Mouse (Mus musculus): ENCODE results near the gene Cstad. TPM values are rescaled to one million over a fixed set of nuclear protein-coding genes. Genes with fewer than 3 reads are reported as not detected.

Gene Cstad
- polyA plus RNA-seq (2015; fragmentation: Nextera tagmentation; extraction: Ambion mirVana), result 1.4 TPM in 2 replicates

DNA sequence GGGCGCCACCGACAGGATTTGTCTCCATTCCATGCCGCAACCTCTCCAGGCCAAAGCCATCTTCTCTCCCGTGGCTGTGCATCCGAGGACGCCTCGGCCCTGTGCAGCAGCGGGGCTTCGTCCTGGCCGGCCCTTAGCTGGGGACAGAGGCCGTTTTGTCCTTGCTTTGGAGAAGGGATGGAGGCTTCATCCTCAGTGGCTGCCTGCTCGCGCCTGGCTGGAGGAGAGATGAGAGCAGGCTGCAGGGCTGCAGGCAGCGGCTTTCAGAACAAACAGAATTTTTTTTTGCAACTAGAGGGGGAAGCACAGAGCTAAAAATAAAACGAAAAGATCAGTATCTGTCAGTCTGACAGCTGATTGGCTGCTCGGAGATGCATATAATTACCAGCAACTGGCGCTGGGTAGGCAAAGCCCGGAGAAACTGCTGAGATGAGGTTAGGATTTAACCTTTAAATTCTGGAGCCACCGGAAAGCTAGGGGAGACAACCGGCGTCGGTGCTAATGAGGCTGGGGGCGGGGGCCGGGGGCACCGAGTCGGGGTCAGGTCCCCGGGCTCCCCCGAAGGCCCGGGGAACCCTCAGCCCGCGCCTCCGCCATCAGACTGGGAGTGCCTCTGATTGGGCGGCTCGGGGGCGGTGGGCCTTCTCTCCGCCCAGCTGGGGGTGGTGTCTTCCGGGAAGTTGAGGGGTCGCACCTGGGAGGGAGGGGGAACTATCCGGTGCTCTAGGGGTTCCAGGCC is at the start of gene Cstad:
Cstad (plus strand) TSS at position 400 of the 739 bp plus-strand sequence.
- peak within 1 kb of the TSS; percentile 99 for H3K27ac ChIP-seq (ENCODE audit: low read length)
- peak within 1 kb of the TSS; percentile 67 for H3K4me3 ChIP-seq (ENCODE audit: low read length)
- no peaks in the 10 kb centered on the region for H3K27me3 ChIP-seq (ENCODE audit: control insufficient read depth, insufficient read depth, low read length)
- H3K4me2 ChIP-seq (ENCODE audit: low read depth, low read length), result peak within 1 kb of the TSS; percentile 92
- H3K9me3 ChIP-seq (replicated peaks; ENCODE audit: control insufficient read depth, low read length), result no peaks in the 10 kb centered on the region
- peak; percentile 66 for ATAC-seq (replicated peaks; ENCODE audit: extremely low read depth, insufficient read depth, low FRiP score)
- WGBS, result under 1% methylated on average over 38 of the region's 39 CpGs
- peak within 1 kb of the TSS; percentile 87 for H3K9ac ChIP-seq (ENCODE audit: low read length)
- no peaks in the 10 kb centered on the region for H3K36me3 ChIP-seq (ENCODE audit: control insufficient read depth, insufficient read depth)
- H3K4me1 ChIP-seq (ENCODE audit: control insufficient read depth, insufficient read depth, low read length), result peaks cover 27% of the 10 kb centered on the region

DNA sequence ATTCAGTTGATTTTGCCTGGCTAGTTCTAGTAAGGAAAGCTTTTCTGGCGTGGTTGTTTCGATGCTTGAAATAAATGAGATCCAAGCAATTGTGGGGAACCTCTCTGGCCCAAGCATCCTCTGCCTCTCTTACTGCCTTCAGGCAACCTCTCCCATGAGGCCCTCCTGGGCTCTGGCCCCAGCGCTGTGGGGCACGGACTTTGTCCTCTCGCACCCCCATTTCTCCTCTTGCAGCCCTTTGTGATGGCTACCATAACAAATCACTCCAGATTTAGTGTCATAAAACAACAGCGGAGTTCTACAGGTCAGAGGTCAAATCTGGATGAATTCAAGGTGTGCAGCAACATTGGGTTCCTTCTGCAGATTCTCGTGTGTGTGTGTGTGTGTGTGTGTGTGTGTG is 49.1 kb upstream of the Cstad start:
- H3K4me2 ChIP-seq (ENCODE audit: low read depth, low read length), result no peak overlapping the region
- WGBS, result 75% methylated on average over 7 of the region's 7 CpGs

GRCm38 (mm10) chr2:30546219-30546618 is 48.6 kb upstream of the Cstad start:
- ATAC-seq (replicated peaks; ENCODE audit: extremely low read depth, insufficient read depth, low FRiP score), result no peak
- no peak overlapping the region for H3K27ac ChIP-seq (ENCODE audit: low read length)
- H3K4me1 ChIP-seq (ENCODE audit: control insufficient read depth, insufficient read depth, low read length), result peaks cover 9% of the 10 kb centered on the region
- H3K4me3 ChIP-seq (ENCODE audit: low read length), result no peak overlapping the region
- no peaks in the 10 kb centered on the region for H3K9me3 ChIP-seq (replicated peaks; ENCODE audit: control insufficient read depth, low read length)
- H3K36me3 ChIP-seq (ENCODE audit: control insufficient read depth, insufficient read depth), result no peaks in the 10 kb centered on the region
- WGBS, result 27% methylated on average over 1 of the region's 3 CpGs
- H3K27me3 ChIP-seq (ENCODE audit: control insufficient read depth, insufficient read depth, low read length), result no peaks in the 10 kb centered on the region
- no peak overlapping the region for H3K4me2 ChIP-seq (ENCODE audit: low read depth, low read length)
- H3K9ac ChIP-seq (ENCODE audit: low read length), result no peak overlapping the region

More for the DNA sequence above, 49.1 kb upstream of the Cstad start:
- no peaks in the 10 kb centered on the region for H3K9me3 ChIP-seq (replicated peaks; ENCODE audit: control insufficient read depth, low read length)
- H3K27ac ChIP-seq (ENCODE audit: low read length), result no peak overlapping the region
- peaks cover 10% of the 10 kb centered on the region for H3K4me1 ChIP-seq (ENCODE audit: control insufficient read depth, insufficient read depth, low read length)
- no peak overlapping the region for H3K9ac ChIP-seq (ENCODE audit: low read length)
- ATAC-seq (replicated peaks; ENCODE audit: extremely low read depth, insufficient read depth, low FRiP score), result no peak
- no peak overlapping the region for H3K4me3 ChIP-seq (ENCODE audit: low read length)
- no peaks in the 10 kb centered on the region for H3K36me3 ChIP-seq (ENCODE audit: control insufficient read depth, insufficient read depth)
- no peaks in the 10 kb centered on the region for H3K27me3 ChIP-seq (ENCODE audit: control insufficient read depth, insufficient read depth, low read length)

GRCm38 (mm10) chr2:30547455-30548217 is 47.2 kb upstream of the Cstad start:
- 50% methylated on average over 19 of the region's 19 CpGs for WGBS
- peak; percentile 70 for ATAC-seq (replicated peaks; ENCODE audit: extremely low read depth, insufficient read depth, low FRiP score)

DNA sequence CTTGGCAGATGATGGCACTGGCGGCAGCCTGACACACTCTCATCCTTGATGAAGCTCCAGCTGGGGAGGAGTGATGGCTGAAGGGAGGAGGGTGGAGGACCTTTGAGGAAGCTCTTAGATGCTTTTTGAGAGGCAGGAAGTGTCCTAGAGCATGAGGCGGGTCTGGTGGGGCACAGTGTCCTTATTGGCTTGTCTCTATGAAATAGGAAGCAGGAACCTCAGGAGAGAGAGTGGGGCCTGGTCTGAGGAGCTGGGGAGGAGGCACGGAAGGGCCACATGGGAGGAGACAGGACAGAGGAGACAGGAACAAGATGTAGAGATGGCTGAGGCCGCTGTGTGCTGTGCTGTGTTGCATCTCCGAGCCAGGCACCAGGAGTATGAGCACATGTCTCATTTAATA is 43.3 kb upstream of the Cstad start:
- no peaks in the 10 kb centered on the region for H3K9me3 ChIP-seq (replicated peaks; ENCODE audit: control insufficient read depth, low read length)
- no peak overlapping the region for H3K4me3 ChIP-seq (ENCODE audit: low read length)
- no peaks in the 10 kb centered on the region for H3K36me3 ChIP-seq (ENCODE audit: control insufficient read depth, insufficient read depth)
- H3K4me1 ChIP-seq (ENCODE audit: control insufficient read depth, insufficient read depth, low read length), result no peaks in the 10 kb centered on the region
- ATAC-seq (replicated peaks; ENCODE audit: extremely low read depth, insufficient read depth, low FRiP score), result no peak
- H3K4me2 ChIP-seq (ENCODE audit: low read depth, low read length), result no peak overlapping the region
- 74% methylated on average over 5 of the region's 5 CpGs for WGBS
- H3K9ac ChIP-seq (ENCODE audit: low read length), result no peak overlapping the region
- no peak overlapping the region for H3K27ac ChIP-seq (ENCODE audit: low read length)
- no peaks in the 10 kb centered on the region for H3K27me3 ChIP-seq (ENCODE audit: control insufficient read depth, insufficient read depth, low read length)

More at GRCm38 (mm10) chr2:30547455-30548217, 47.2 kb upstream of the Cstad start:
- H3K27ac ChIP-seq (ENCODE audit: low read length), result peak overlapping the region; percentile 87
- H3K27me3 ChIP-seq (ENCODE audit: control insufficient read depth, insufficient read depth, low read length), result no peaks in the 10 kb centered on the region
- H3K4me1 ChIP-seq (ENCODE audit: control insufficient read depth, insufficient read depth, low read length), result peaks cover 4% of the 10 kb centered on the region; the same call in 1 of the 2 replicates
- no peaks in the 10 kb centered on the region for H3K9me3 ChIP-seq (replicated peaks; ENCODE audit: control insufficient read depth, low read length)
- H3K4me2 ChIP-seq (ENCODE audit: low read depth, low read length), result no peak overlapping the region
- H3K9ac ChIP-seq (ENCODE audit: low read length), result no peak overlapping the region
- H3K4me3 ChIP-seq (ENCODE audit: low read length), result no peak overlapping the region
- no peaks in the 10 kb centered on the region for H3K36me3 ChIP-seq (ENCODE audit: control insufficient read depth, insufficient read depth)

DNA sequence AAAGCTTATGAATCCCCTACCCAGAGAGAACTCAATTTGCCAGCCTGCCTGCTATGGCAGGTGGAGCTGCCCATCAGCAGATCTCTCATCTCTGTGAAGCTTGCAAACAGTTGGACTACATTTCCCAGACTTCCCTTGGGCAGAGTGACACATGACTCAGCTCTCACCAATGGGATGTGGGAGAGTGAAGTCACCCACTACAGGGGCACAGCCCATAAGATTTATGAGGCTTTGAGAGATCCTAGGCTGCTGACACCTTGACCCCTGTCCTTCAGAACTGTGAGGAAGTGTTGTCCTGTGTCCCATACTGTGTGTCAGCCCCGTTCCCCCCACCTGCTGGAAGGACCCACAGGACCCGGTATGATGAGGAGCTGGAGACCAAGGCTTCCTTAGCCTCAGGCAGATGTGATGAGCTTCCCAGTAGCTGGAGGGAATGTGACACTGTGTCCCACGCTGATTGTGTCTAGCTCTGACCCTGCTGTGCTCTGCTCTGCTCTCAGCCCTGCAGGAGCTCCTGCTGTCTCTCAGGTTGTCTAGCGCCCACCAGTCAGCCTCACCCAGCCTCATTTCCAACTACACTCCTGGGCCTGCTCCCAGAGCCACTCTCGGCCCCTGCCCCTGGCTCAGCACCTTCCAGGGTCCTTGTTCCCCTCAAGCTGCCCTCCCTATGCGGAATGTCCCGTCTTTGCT is 40.8 kb upstream of the Cstad start:
- 58% methylated on average over 7 of the region's 7 CpGs for WGBS
- peak; percentile 85 for ATAC-seq (replicated peaks; ENCODE audit: extremely low read depth, insufficient read depth, low FRiP score)

DNA sequence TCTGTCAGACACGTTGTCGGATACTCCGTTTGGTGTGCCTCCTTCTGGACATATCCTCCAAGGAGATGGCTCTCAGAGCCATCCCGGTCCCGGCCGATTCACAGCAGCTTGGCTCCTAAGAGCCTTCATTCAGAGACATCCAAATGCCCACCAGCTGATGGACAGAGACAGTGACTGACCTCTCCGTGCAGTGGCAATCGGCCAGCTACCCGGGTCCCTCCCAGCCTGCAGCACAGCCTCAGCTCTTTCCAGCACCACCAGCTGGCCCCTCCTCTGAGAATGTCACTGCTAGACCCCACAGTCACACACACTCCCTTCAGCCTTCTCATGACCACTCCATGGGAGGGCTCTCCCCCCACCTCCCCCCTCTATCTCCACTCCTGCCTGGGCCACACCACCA is 39.6 kb upstream of the Cstad start:
- H3K4me2 ChIP-seq (ENCODE audit: low read depth, low read length), result no peak overlapping the region
- ATAC-seq (replicated peaks; ENCODE audit: extremely low read depth, insufficient read depth, low FRiP score), result no peak
- no peak overlapping the region for H3K4me3 ChIP-seq (ENCODE audit: low read length)
- no peaks in the 10 kb centered on the region for H3K27me3 ChIP-seq (ENCODE audit: control insufficient read depth, insufficient read depth, low read length)
- WGBS, result 62% methylated on average over 9 of the region's 9 CpGs
- H3K9me3 ChIP-seq (replicated peaks; ENCODE audit: control insufficient read depth, low read length), result no peaks in the 10 kb centered on the region
- no peak overlapping the region for H3K27ac ChIP-seq (ENCODE audit: low read length)
- no peaks in the 10 kb centered on the region for H3K36me3 ChIP-seq (ENCODE audit: control insufficient read depth, insufficient read depth)
- H3K4me1 ChIP-seq (ENCODE audit: control insufficient read depth, insufficient read depth, low read length), result no peaks in the 10 kb centered on the region
- no peak overlapping the region for H3K9ac ChIP-seq (ENCODE audit: low read length)

More for the DNA sequence above, 40.8 kb upstream of the Cstad start:
- Histone ChIP-seq H3K27ac (ENCODE audit: low read length) (no peak overlapping the region), H3K4me1 (ENCODE audit: control insufficient read depth, insufficient read depth, low read length) (no peaks in the 10 kb centered on the region), H3K9ac (ENCODE audit: low read length) (no peak overlapping the region), H3K27me3 (ENCODE audit: control insufficient read depth, insufficient read depth, low read length) (no peaks in the 10 kb centered on the region), H3K4me2 (ENCODE audit: low read depth, low read length) (peak overlapping the region; percentile 27; the same call in 1 of the 2 replicates), H3K4me3 (ENCODE audit: low read length) (no peak overlapping the region), H3K9me3 (replicated peaks; ENCODE audit: control insufficient read depth, low read length) (no peaks in the 10 kb centered on the region), H3K36me3 (ENCODE audit: control insufficient read depth, insufficient read depth) (no peaks in the 10 kb centered on the region)

DNA sequence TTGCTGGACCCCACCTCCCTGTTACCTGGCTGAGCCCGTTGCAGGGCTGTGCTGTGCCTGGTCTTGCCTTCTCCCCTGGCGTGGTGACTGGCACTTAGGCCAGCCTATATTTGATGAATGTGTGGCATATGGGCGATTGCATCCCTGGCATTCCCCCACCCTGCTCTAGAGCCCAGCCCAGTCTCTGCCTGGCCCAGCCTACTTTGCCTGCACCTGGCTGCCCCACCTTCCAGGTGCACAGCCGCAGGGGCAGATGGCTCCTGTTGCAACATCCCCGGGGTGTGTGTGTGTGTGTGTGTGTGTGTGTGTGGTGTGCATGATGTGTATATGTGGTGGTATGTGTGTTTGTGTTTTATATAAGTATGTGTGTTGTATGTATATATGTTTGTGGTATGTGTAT is 38.3 kb upstream of the Cstad start:
- H3K36me3 ChIP-seq (ENCODE audit: control insufficient read depth, insufficient read depth), result no peaks in the 10 kb centered on the region

More for the DNA sequence above, 38.3 kb upstream of the Cstad start:
- WGBS, result 80% methylated on average over 5 of the region's 5 CpGs
- Histone ChIP-seq H3K27ac (ENCODE audit: low read length) (no peak overlapping the region), H3K4me1 (ENCODE audit: control insufficient read depth, insufficient read depth, low read length) (no peaks in the 10 kb centered on the region), H3K27me3 (ENCODE audit: control insufficient read depth, insufficient read depth, low read length) (no peaks in the 10 kb centered on the region), H3K9ac (ENCODE audit: low read length) (no peak overlapping the region), H3K4me2 (ENCODE audit: low read depth, low read length) (no peak overlapping the region), H3K9me3 (replicated peaks; ENCODE audit: control insufficient read depth, low read length) (no peaks in the 10 kb centered on the region), H3K4me3 (ENCODE audit: low read length) (no peak overlapping the region)
- ATAC-seq (replicated peaks; ENCODE audit: extremely low read depth, insufficient read depth, low FRiP score), result no peak

Data from heart, embryonic 16.5 days (tissue).